In the genomic region with DNA sequence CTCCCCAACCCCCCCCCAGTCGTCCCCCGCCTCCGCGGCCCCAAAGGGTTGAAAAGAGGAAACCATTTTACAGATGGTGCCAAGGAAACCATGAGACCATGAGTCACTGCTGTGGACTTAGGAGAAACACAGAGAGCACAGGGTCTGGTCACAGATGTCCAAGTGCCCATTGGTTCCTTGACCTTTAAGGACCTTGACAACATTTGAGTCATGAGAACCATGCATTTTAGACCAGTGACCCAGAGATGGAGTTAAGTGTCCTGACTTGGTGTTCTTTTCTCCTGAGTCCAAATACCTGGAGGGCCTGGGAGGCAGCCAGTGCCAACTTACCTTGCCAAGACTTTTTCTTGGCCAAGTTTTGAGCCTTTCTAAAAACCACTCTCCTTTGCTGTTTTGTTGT, we compare ENCODE assay signal across 30 mouse cellular contexts. TPM values are rescaled to one million over a fixed set of nuclear protein-coding genes. Genes with fewer than 3 reads are reported as not detected.
DNase-seq lines count a peak whose midpoint lies in the region; ATAC-seq and TF ChIP-seq lines count a peak whose summit lies in the region.
"Had no signal": no experiment of that assay in that cellular context is flagged by ENCODE, and none has a peak within 500 bp of the region (broad histone marks: within the 10 kb centered on the region; RNA-seq: fewer than 3 reads in every experiment).

No protein-coding gene starts in this region.

- TF ChIP-seq CTCF in kidney, adult 2 months (conservative IDR thresholded peaks at IDR 0.05; ENCODE audit: insufficient read depth, insufficient read length, low read depth, low read length): no peak

- no peak overlapping the region for H3K9ac ChIP-seq in kidney, embryonic 15.5 days
- H3K9ac ChIP-seq: heart, embryonic 15.5 days; hindbrain, embryonic 14.5 days; limb, embryonic 15.5 days; liver, postnatal 0 days; midbrain, embryonic 13.5 days had no signal

- H3K9me3 ChIP-seq in kidney, embryonic 15.5 days (replicated peaks): no peaks in the 10 kb centered on the region
- H3K9me3 ChIP-seq: heart, embryonic 15.5 days; limb, embryonic 15.5 days; midbrain, embryonic 13.5 days had no signal

- TF ChIP-seq POLR2A in kidney, adult 2 months (IDR thresholded peaks at IDR 0.05; ENCODE audit: low read depth, low read length): no peak

- H3K4me3 ChIP-seq in kidney, adult 2 months (ENCODE audit: insufficient read depth, low read depth, low read length): no peak overlapping the region
- H3K4me3 ChIP-seq in kidney, embryonic 15.5 days (replicated peaks): no peak overlapping the region
- H3K4me3 ChIP-seq: heart, embryonic 15.5 days; limb, embryonic 15.5 days; megakaryocyte, embryonic 14.5 days; midbrain, embryonic 13.5 days had no signal

- H3K27me3 ChIP-seq in kidney, adult 2 months (replicated peaks; ENCODE audit: control insufficient read depth, insufficient read depth, low read length): no peaks in the 10 kb centered on the region
- no peaks in the 10 kb centered on the region for H3K27me3 ChIP-seq in kidney, embryonic 15.5 days
- H3K27me3 ChIP-seq: CH12.LX; heart, embryonic 15.5 days; limb, embryonic 15.5 days; megakaryocyte, embryonic 14.5 days; midbrain, embryonic 13.5 days had no signal

- no peak for ATAC-seq in kidney, embryonic 15.5 days (replicated peaks; ENCODE audit: low FRiP score)
- ATAC-seq in erythroblast, adult 5-6 weeks (replicated peaks; ENCODE audit: low FRiP score, poor library complexity, severe bottlenecking): no peak
- ATAC-seq: activated CD4-positive, CD25-positive, alpha-beta regulatory T cell, adult 4 months; forebrain, embryonic 16.5 days; inflammation-experienced regulatory T-cells, adult 6 months; liver, postnatal 0 days; midbrain, embryonic 13.5 days had no signal

- peaks cover 3% of the 10 kb centered on the region; the same call in 1 of the 2 replicates for H3K4me1 ChIP-seq in kidney, adult 2 months (ENCODE audit: control insufficient read depth, insufficient read depth, low read length)
- no peaks in the 10 kb centered on the region for H3K4me1 ChIP-seq in kidney, embryonic 15.5 days
- H3K4me1 ChIP-seq: heart, embryonic 15.5 days; megakaryocyte, embryonic 14.5 days; midbrain, embryonic 13.5 days had no signal

- H3K4me2 ChIP-seq in kidney, embryonic 15.5 days: no peak overlapping the region
- H3K4me2 ChIP-seq: heart, embryonic 15.5 days; hindbrain, embryonic 14.5 days; limb, embryonic 15.5 days; midbrain, embryonic 13.5 days had no signal

- WGBS in kidney, adult 2 months: 85% methylated on average over 4 of the region's 4 CpGs
- WGBS in kidney, embryonic 15.5 days: 93% methylated on average over 4 of the region's 4 CpGs

- peak; percentile 3 for DNase-seq in cerebellum, adult 9-10 months
- DNase-seq in cerebellum, adult 8-10 months: no peak
- DNase-seq in kidney, adult 2 months: peak; percentile 64
- DNase-seq in 3134 (ENCODE audit: extremely low read depth, insufficient read length, low spot score) (peak; percentile 54), adipocyte (ENCODE audit: low spot score) (peak; percentile 31)
- DNase-seq in right cerebral cortex, postnatal 4 days: no peak
- DNase-seq: adrenal gland, postnatal 14 days; B cell, adult 2 months; cerebellum, adult 11 months; gastrocnemius, postnatal 14 days; heart, postnatal 4 days; layer of hippocampus, adult 9-11 months; liver, postnatal 0 days; lung, postnatal 10 days; thymus, adult 18-20 months; thymus, postnatal 36 days had no signal

- no peaks in the 10 kb centered on the region for H3K36me3 ChIP-seq in kidney, adult 2 months (ENCODE audit: control insufficient read depth, insufficient read depth, low read length)
- H3K36me3 ChIP-seq in kidney, embryonic 15.5 days: no peaks in the 10 kb centered on the region
- H3K36me3 ChIP-seq: G1E; heart, embryonic 15.5 days; limb, embryonic 15.5 days; midbrain, embryonic 13.5 days had no signal

- H3K27ac ChIP-seq in kidney, adult 2 months (ENCODE audit: insufficient read depth, low read depth, low read length): no peak overlapping the region
- no peak overlapping the region for H3K27ac ChIP-seq in kidney, embryonic 15.5 days
- H3K27ac ChIP-seq: heart, embryonic 15.5 days; hindbrain, embryonic 14.5 days; limb, embryonic 15.5 days; midbrain, embryonic 13.5 days had no signal

RNA-seq across cellular contexts. Expression of gene Kitl, which starts 43.9 kb away (rescaled TPM):
- polyA plus RNA-seq in kidney, adult 2 months (2012; rRNA removed): 10.3 and 15.1 TPM in 2 replicates
- 24.3 and 26.3 TPM in 2 replicates for polyA plus RNA-seq in kidney, embryonic 15.5 days (2015; fragmentation: Nextera tagmentation; extraction: Ambion mirVana)
- 4.8 TPM in 1 of 2 replicates, not detected in the other for total RNA-seq in erythroblast, adult 5-6 weeks (2015; ENCODE audit: low replicate concordance)
- 1.3 and 2.0 TPM in 2 replicates for total RNA-seq in erythroblast, adult 5-6 weeks (2017; ENCODE audit: low replicate concordance)
- total RNA-seq: CH12.LX; monocyte, adult 5-6 weeks; neutrophil, adult 5-6 weeks had no signal
- polyA plus RNA-seq: G1E had no signal

Comparison
In these comparisons a context has a peak if more than half of its experiments do, and no peak if none do; other contexts are left out.
1. DNase-seq: peak in cerebellum, adult 9-10 months (single experiment), kidney, adult 2 months (single experiment), 3134 (single experiment) and adipocyte (single experiment); none in cerebellum, adult 8-10 months (single experiment) and right cerebral cortex, postnatal 4 days (single experiment).